Mouse (Mus musculus) kidney, adult 11 months (tissue): ENCODE data around the gene Rhox3a.
"Not testable (repeated sequence)": the region's sequence is repeated elsewhere in the genome, so short reads cannot be mapped to it uniquely, and the experiment has no call there.

Experiments
- DNase-seq: peaks from one replicate; pipeline ENCODE4 v3.0.0; 2022

Gene Rhox3a

DNA sequence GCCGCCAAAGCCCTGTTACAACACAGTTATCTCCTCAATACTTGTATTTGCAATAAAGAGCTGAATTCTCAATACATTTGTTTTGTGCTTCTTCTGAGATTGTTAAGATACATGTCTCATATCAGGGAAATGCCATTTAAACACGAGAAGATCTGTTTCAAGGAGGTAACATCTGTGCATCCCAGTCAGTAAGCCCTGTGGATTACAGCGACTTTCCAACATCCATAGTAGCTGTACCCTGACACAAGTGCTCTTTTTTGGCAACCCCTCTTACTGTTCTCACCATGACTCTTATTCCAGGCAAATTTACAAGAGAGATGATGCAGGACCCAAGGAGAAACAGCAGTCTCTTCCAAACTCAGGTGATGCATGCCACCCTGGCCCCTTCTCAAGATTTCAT lies at the start of gene Rhox3a:
TSS of gene Rhox3a (plus strand) at position 301 of the 400 bp plus-strand sequence.
- not testable (repeated sequence) for DNase-seq

- no peak for DNase-seq
These were observed 38.8 kb upstream of the Rhox3a start, which contains the start of gene Gm9 for GRCm38 (mm10) chrX:37210941-37211340. Gene Gm9, minus strand, starts transcription at chrX:37211041.

- not testable (repeated sequence) for DNase-seq
These were observed 27.6 kb upstream of the Rhox3a start, which contains the start of gene Rhox1 for GRCm38 (mm10) chrX:37222158-37222557. Gene Rhox1, minus strand, starts transcription at chrX:37222258.

GRCm38 (mm10) chrX:37244676-37245075 lies 5.0 kb upstream of the Rhox3a start, which contains the start of gene Rhox2a:
Gene Rhox2a, plus strand, starts transcription at chrX:37244976.
- DNase-seq: not testable (repeated sequence)

DNA sequence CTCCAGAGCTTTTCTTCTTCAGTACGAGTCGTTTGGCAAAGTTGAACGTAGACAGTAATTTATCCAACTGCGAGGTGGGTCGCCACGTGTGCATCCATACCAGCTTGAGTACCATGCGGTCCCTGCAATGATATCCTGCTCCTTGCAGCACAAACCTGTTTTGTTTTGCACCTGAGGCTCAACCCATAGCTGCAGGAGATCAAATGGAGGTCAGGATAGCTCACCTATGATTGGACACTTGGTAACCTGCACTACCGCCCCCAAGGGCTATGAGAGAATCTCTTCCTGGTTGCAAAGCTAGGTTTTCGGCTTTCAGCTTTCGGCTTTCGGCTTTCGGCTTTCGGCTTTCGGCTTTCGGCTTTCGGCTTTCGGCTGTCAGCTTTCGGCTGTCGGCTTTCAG lies 15.3 kb downstream of the Rhox3a start, which contains the start of gene Rhox4a:
TSS of gene Rhox4a (plus strand) at position 301 of the 400 bp plus-strand sequence.
- DNase-seq: not testable (repeated sequence)
